Mouse (Mus musculus): Measurements from ENCODE around the gene Nup62.

Gene Nup62

GRCm38 (mm10) chr7:44819391-44819790 is 3.5 kb downstream of the Nup62 start:
- no peak for DNase-seq (ENCODE audit: low spot score in 2 of 2)

- DNase-seq (ENCODE audit: low spot score in 2 of 2) = no peak
Observed at GRCm38 (mm10) chr7:44819863-44820262, 4.0 kb downstream of the Nup62 start.

GRCm38 (mm10) chr7:44820525-44820924 is 4.6 kb downstream of the Nup62 start:
- DNase-seq (ENCODE audit: low spot score in 2 of 2) = no peak

GRCm38 (mm10) chr7:44821666-44822448 is 6.0 kb downstream of the Nup62 start:
- DNase-seq (ENCODE audit: low spot score in 2 of 2) = no peak

GRCm38 (mm10) chr7:44823409-44823808 is 7.5 kb downstream of the Nup62 start:
- DNase-seq (ENCODE audit: low spot score in 2 of 2) = no peak

- peak; percentile 50 to 52 for DNase-seq (ENCODE audit: low spot score in 2 of 2)
Observed at GRCm38 (mm10) chr7:44824872-44825271, 9.0 kb downstream of the Nup62 start.

GRCm38 (mm10) chr7:44826771-44827170 is 10.9 kb downstream of the Nup62 start:
- no peak for DNase-seq (ENCODE audit: low spot score in 2 of 2)

- no peak for DNase-seq (ENCODE audit: low spot score in 2 of 2)
Observed at GRCm38 (mm10) chr7:44828706-44829105, 12.8 kb downstream of the Nup62 start.

- no peak for DNase-seq (ENCODE audit: low spot score in 2 of 2)
Observed at GRCm38 (mm10) chr7:44832763-44833162, 16.9 kb downstream of the Nup62 start.

GRCm38 (mm10) chr7:44835373-44836015 is 19.6 kb downstream of the Nup62 start:
- DNase-seq (ENCODE audit: low spot score in 2 of 2) = no peak

GRCm38 (mm10) chr7:44836016-44836404 is 20.1 kb downstream of the Nup62 start:
- no peak for DNase-seq (ENCODE audit: low spot score in 2 of 2)

- no peak for DNase-seq (ENCODE audit: low spot score in 2 of 2)
Observed at GRCm38 (mm10) chr7:44836423-44837053, 20.6 kb downstream of the Nup62 start.

GRCm38 (mm10) chr7:44838073-44838472 is 22.2 kb downstream of the Nup62 start:
- no peak for DNase-seq (ENCODE audit: low spot score in 2 of 2)

GRCm38 (mm10) chr7:44839171-44839490 is 23.2 kb downstream of the Nup62 start:
- DNase-seq (ENCODE audit: low spot score in 2 of 2) = no peak

- peak in 1 of 2 experiments; percentile 41 for DNase-seq (ENCODE audit: low spot score in 2 of 2)
Observed at GRCm38 (mm10) chr7:44839491-44840191, 23.8 kb downstream of the Nup62 start.

GRCm38 (mm10) chr7:44840426-44840825 is 24.5 kb downstream of the Nup62 start:
- no peak for DNase-seq (ENCODE audit: low spot score in 2 of 2)

- no peak for DNase-seq (ENCODE audit: low spot score in 2 of 2)
Observed at GRCm38 (mm10) chr7:44841825-44842463, 26.1 kb downstream of the Nup62 start.

- no peak for DNase-seq (ENCODE audit: low spot score in 2 of 2)
Observed at GRCm38 (mm10) chr7:44845006-44845405, 29.1 kb downstream of the Nup62 start.

- no peak for DNase-seq (ENCODE audit: low spot score in 2 of 2)
Observed at GRCm38 (mm10) chr7:44846804-44847203, 30.9 kb downstream of the Nup62 start.

GRCm38 (mm10) chr7:44847772-44848171 is 31.9 kb downstream of the Nup62 start:
- DNase-seq (ENCODE audit: low spot score in 2 of 2) = no peak

GRCm38 (mm10) chr7:44848561-44849415 is 32.9 kb downstream of the Nup62 start, which contains the start of the genes Akt1s1 and Tbc1d17:
TSS of gene Akt1s1 (plus strand) at chr7:44848991.
TSS of gene Tbc1d17 (minus strand) at chr7:44849079.
- DNase-seq (ENCODE audit: low spot score in 2 of 2) = peak; percentile 93 to 100
